11 mouse cellular contexts compared by ENCODE assay signal in the genomic region with DNA sequence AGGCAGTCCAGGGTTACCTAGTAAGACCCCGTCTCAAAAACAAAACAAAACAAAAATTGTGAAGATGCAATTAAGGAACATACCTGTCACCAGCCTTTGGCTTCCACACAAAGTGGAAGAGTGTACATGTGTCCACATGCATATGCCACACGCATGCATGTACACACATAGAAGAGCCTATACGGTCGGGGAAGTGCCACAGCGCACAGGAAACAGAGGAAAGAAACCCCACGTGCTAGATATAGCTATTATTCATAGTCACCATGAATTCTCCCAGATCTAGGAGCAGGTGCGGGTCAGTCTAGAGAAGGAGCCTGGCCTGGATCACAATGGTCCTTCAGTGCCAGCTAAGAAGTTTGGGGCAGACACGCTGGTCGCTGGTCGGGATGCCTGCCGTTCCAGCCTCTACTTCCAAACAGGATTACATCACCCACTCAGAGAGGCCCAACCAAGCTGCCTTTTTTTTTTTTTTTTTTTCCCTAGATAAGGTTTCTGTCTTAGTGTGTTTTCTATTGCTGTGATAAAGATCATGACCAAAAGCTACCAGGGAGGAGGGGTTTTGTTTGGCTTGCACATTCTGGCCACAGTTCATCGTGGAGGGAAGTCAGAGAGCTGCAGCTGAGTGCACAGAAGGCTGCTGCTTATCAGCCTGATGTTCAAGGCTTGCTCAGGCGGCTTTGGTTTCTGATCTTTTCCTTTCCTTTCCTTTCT. TPM values are rescaled to one million over a fixed set of nuclear protein-coding genes. Genes with fewer than 3 reads are reported as not detected.
DNase-seq lines count a peak whose midpoint lies in the region; ATAC-seq and TF ChIP-seq lines count a peak whose summit lies in the region.
"Had no signal": no experiment of that assay in that cellular context is flagged by ENCODE, and none has a peak within 500 bp of the region (broad histone marks: within the 10 kb centered on the region; RNA-seq: fewer than 3 reads in every experiment).

No protein-coding gene starts in this region.

- no peak for ATAC-seq in kidney, postnatal 0 days (replicated peaks; ENCODE audit: low FRiP score, low read depth)
- no peak for ATAC-seq in embryonic facial prominence, embryonic 12.5 days (ENCODE audit: insufficient number of reproducible peaks, insufficient read depth, low FRiP score, low TSS enrichment)
- ATAC-seq in lung, embryonic 16.5 days (ENCODE audit: low read depth): peak; percentile 53; the same call in 1 of the 2 replicates

- no peak for TF ChIP-seq RAD21 in CH12.LX (IDR thresholded peaks at IDR 0.05; ENCODE audit: low read depth, low read length)

- 51% methylated on average over 13 of the region's 13 CpGs for WGBS in kidney, postnatal 0 days
- WGBS in embryonic facial prominence, embryonic 12.5 days: 70% methylated on average over 13 of the region's 13 CpGs
- 34% methylated on average over 13 of the region's 13 CpGs for WGBS in lung, embryonic 16.5 days

- H3K36me3 ChIP-seq in kidney, postnatal 0 days (ENCODE audit: insufficient read depth, low read length): no peaks in the 10 kb centered on the region
- no peaks in the 10 kb centered on the region for H3K36me3 ChIP-seq in CH12.LX (replicated peaks in 1 of 2; ENCODE audit: control insufficient read depth in 1 of 2, insufficient read depth in 1 of 2, low read length in 1 of 2)
- no peaks in the 10 kb centered on the region for H3K36me3 ChIP-seq in embryonic facial prominence, embryonic 12.5 days
- no peaks in the 10 kb centered on the region for H3K36me3 ChIP-seq in lung, embryonic 16.5 days (ENCODE audit: control insufficient read depth, insufficient read depth, low read length)
- H3K36me3 ChIP-seq: embryonic facial prominence, embryonic 15.5 days had no signal

- H3K4me1 ChIP-seq in kidney, postnatal 0 days (replicated peaks; ENCODE audit: insufficient read depth, low read length): 0 out of 2 replicates have a peak, but pooled peaks cover 13% of the 10 kb centered on the region
- peaks cover 8 to 47% of the 10 kb centered on the region in 2 experiments; a peak in 3 of 4 replicates for H3K4me1 ChIP-seq in CH12.LX (ENCODE audit: control insufficient read depth in 1 of 2, insufficient read depth in 2 of 2)
- peaks cover 12% of the 10 kb centered on the region; the same call in 1 of the 2 replicates for H3K4me1 ChIP-seq in embryonic facial prominence, embryonic 12.5 days
- peaks cover 14% of the 10 kb centered on the region for H3K4me1 ChIP-seq in lung, embryonic 16.5 days (replicated peaks; ENCODE audit: control insufficient read depth, insufficient read depth, low read length)

- H3K9ac ChIP-seq in kidney, postnatal 0 days (ENCODE audit: low read depth, low read length): no peak overlapping the region
- no peak overlapping the region for H3K9ac ChIP-seq in CH12.LX (ENCODE audit: insufficient read depth, low read depth)
- H3K9ac ChIP-seq in embryonic facial prominence, embryonic 12.5 days: no peak overlapping the region
- H3K9ac ChIP-seq in lung, embryonic 16.5 days (ENCODE audit: low read length): no peak overlapping the region
- H3K9ac ChIP-seq: embryonic facial prominence, embryonic 15.5 days had no signal

- H3K79me2 ChIP-seq in CH12.LX (replicated peaks; ENCODE audit: control insufficient read depth, extremely low read depth, insufficient read depth, poor library complexity, severe bottlenecking): no peaks in the 10 kb centered on the region

- TF ChIP-seq POLR2A in CH12.LX (IDR thresholded peaks at IDR 0.05; ENCODE audit: low read depth, low read length): no peak

- no peaks in the 10 kb centered on the region for H3K27me3 ChIP-seq in kidney, postnatal 0 days (ENCODE audit: insufficient read depth, low read length)
- H3K27me3 ChIP-seq in CH12.LX (replicated peaks): no peaks in the 10 kb centered on the region
- H3K27me3 ChIP-seq in embryonic facial prominence, embryonic 12.5 days: no peaks in the 10 kb centered on the region
- no peaks in the 10 kb centered on the region for H3K27me3 ChIP-seq in lung, embryonic 16.5 days (ENCODE audit: control insufficient read depth, insufficient read depth, low read depth, low read length)
- H3K27me3 ChIP-seq: embryonic facial prominence, embryonic 15.5 days had no signal

- intact Hi-C loops in left cerebral cortex, postnatal 4 days (cut with DNase I): no loop called here
- intact Hi-C loops in left cerebral cortex, postnatal 25 days (cut with DNase I): no loop called here

- peak; percentile 52 for DNase-seq in kidney, postnatal 0 days (ENCODE audit: low spot score)
- DNase-seq in kidney, postnatal 36 days: no peak
- no peak for DNase-seq in CH12.LX (ENCODE audit: extremely low read depth)
- DNase-seq in left cerebral cortex, postnatal 4 days: no peak
- DNase-seq in left cerebral cortex, postnatal 25 days (ENCODE audit: low spot score in 2 of 2): no peak
- DNase-seq in urinary bladder, postnatal 10 days (ENCODE audit: low spot score): no peak

- no peak overlapping the region for H3K4me2 ChIP-seq in kidney, postnatal 0 days (ENCODE audit: low read length)
- H3K4me2 ChIP-seq in CH12.LX (ENCODE audit: insufficient read depth, low read depth, poor library complexity, severe bottlenecking): no peak overlapping the region; the same call in 1 of the 2 replicates
- H3K4me2 ChIP-seq in embryonic facial prominence, embryonic 12.5 days (replicated peaks): no peak overlapping the region
- H3K4me2 ChIP-seq in lung, embryonic 16.5 days (ENCODE audit: low read depth, low read length): no peak overlapping the region
- H3K4me2 ChIP-seq: embryonic facial prominence, embryonic 15.5 days had no signal

- H3K27ac ChIP-seq in kidney, postnatal 0 days: peak overlapping the region; percentile 25; the same call in 1 of the 2 replicates
- H3K27ac ChIP-seq in CH12.LX (ENCODE audit: insufficient read depth, low read depth): no peak overlapping the region
- peak overlapping the region; percentile 36; the same call in 1 of the 2 replicates for H3K27ac ChIP-seq in embryonic facial prominence, embryonic 12.5 days
- H3K27ac ChIP-seq in lung, embryonic 16.5 days (ENCODE audit: low read length): peak overlapping the region; percentile 77
- H3K27ac ChIP-seq: embryonic facial prominence, embryonic 15.5 days; layer of hippocampus, adult 2 months; macrophage had no signal

- no peak overlapping the region for H3K4me3 ChIP-seq in kidney, postnatal 0 days (replicated peaks; ENCODE audit: low read depth, low read length)
- no peak overlapping the region for H3K4me3 ChIP-seq in CH12.LX (replicated peaks in 1 of 3; ENCODE audit: low read depth in 2 of 3, low read length in 2 of 3, poor library complexity in 1 of 3)
- H3K4me3 ChIP-seq in embryonic facial prominence, embryonic 12.5 days: no peak overlapping the region
- H3K4me3 ChIP-seq in lung, embryonic 16.5 days (ENCODE audit: low read length): no peak overlapping the region
- H3K4me3 ChIP-seq: embryonic facial prominence, embryonic 15.5 days; layer of hippocampus, adult 2 months had no signal

- in situ Hi-C loops in CH12.LX (cut with MboI; ENCODE audit: low pct_ligation_motif_present, low pct_unique_long_range_greater_than_20kb, low sequenced_read_pairs): no loop called here

- no peak for TF ChIP-seq CTCF in kidney, postnatal 0 days (IDR thresholded peaks at IDR 0.05; ENCODE audit: low read depth)
- TF ChIP-seq CTCF in CH12.LX (conservative IDR thresholded peaks at IDR 0.05 in 1 of 2, IDR thresholded peaks at IDR 0.05 in 1 of 2; ENCODE audit: low read depth in 2 of 2, low read length in 2 of 2): no peak

- no peak for TF ChIP-seq EP300 in CH12.LX (IDR thresholded peaks at IDR 0.05; ENCODE audit: low read length)

- dilution Hi-C loops in CH12.LX (cut with MboI; ENCODE audit: extremely low pct_ligation_motif_present, extremely low pct_unique_long_range_greater_than_20kb, low sequenced_read_pairs): no loop called here

- no peaks in the 10 kb centered on the region for H3K9me3 ChIP-seq in kidney, postnatal 0 days (replicated peaks; ENCODE audit: low read length)
- H3K9me3 ChIP-seq in CH12.LX (replicated peaks; ENCODE audit: low read length): no peaks in the 10 kb centered on the region
- H3K9me3 ChIP-seq in embryonic facial prominence, embryonic 12.5 days: no peaks in the 10 kb centered on the region
- H3K9me3 ChIP-seq in lung, embryonic 16.5 days (ENCODE audit: control insufficient read depth, low read length): no peaks in the 10 kb centered on the region
- H3K9me3 ChIP-seq: embryonic facial prominence, embryonic 15.5 days had no signal

TF ChIP-seq in CH12.LX, 34 proteins besides CTCF, POLR2A, EP300 and RAD21:
- TF ChIP-seq IRF4 (IDR thresholded peaks at IDR 0.05; ENCODE audit: low read depth, low read length) (no peak), ZNF384 (IDR thresholded peaks at IDR 0.05; ENCODE audit: low read depth, low read length) (peak; percentile 71), ZMIZ1 (IDR thresholded peaks at IDR 0.05; ENCODE audit: low read depth, low read length) (no peak)

RNA-seq across cellular contexts. Expression of a gene that starts 11.5 kb away (rescaled TPM):
- polyA plus RNA-seq in kidney, postnatal 0 days (2015; fragmentation: Nextera tagmentation; extraction: Ambion mirVana): 145 and 157 TPM in 2 replicates
- 36.2 and 42.2 TPM in 2 replicates for total RNA-seq in CH12.LX (2012; rRNA removed)
- 24.5 and 28.4 TPM in 2 replicates for total RNA-seq in CH12.LX (2014; rRNA removed)
- polyA plus RNA-seq in CH12.LX (2012; ENCODE audit: insufficient read length, low read depth): 58.9 and 60.9 TPM in 2 replicates
- 227 and 232 TPM in 2 replicates for polyA plus RNA-seq in embryonic facial prominence, embryonic 12.5 days (2016; fragmentation: Nextera tagmentation; extraction: Ambion mirVana)
- 165 and 170 TPM in 2 replicates for polyA plus RNA-seq in lung, embryonic 16.5 days (2015; fragmentation: Nextera tagmentation; extraction: Ambion mirVana)
- total RNA-seq in left cerebral cortex, postnatal 4 days (2021): 100 to 1,000 TPM; 172 to 181 TPM
- total RNA-seq in left cerebral cortex, postnatal 25 days (2021): 100 to 1,000 TPM; 213 to 217 TPM
